Mouse (Mus musculus) gastrocnemius, adult 2 months (tissue): ENCODE data around the gene Mllt6. TPM values are rescaled to one million over a fixed set of nuclear protein-coding genes. Genes with fewer than 3 reads are reported as not detected.

Experiments
- DNase-seq: peaks from one replicate; pipeline ENCODE4 v3.0.0; 2022
- H3K27ac ChIP-seq: fragments of 200-600 bp; 2 replicates; pipeline ENCODE4 v1.8.1; 2022; ENCODE audit warnings: mild to moderate bottlenecking
- H3K4me3 ChIP-seq: fragments of 200-600 bp; 2 replicates; pipeline ENCODE4 v1.8.1; 2022; ENCODE audit warnings: mild to moderate bottlenecking, moderate library complexity
- CTCF ChIP-seq: fragments of 200-600 bp; IDR thresholded peaks from 2 replicates; pipeline ENCODE4 v1.8.1; 2022; ENCODE audit warnings: antibody characterized with exemption, mild to moderate bottlenecking, moderate library complexity
- intact Hi-C: fragments of 180-260 bp; cut with DNase I; formaldehyde crosslinking; loops from one replicate; pipeline ENCODE4 v1.15.1; 2025
- total RNA-seq, 2 experiments: library from RNA; stranded (reverse); gene quantifications; 2 replicates each; pipeline ENCODE4 v1.2.3; 2021

Mllt6 gene
- total RNA-seq, 2 experiments from 2014 or later, result 41.9 to 54.7 TPM

DNA sequence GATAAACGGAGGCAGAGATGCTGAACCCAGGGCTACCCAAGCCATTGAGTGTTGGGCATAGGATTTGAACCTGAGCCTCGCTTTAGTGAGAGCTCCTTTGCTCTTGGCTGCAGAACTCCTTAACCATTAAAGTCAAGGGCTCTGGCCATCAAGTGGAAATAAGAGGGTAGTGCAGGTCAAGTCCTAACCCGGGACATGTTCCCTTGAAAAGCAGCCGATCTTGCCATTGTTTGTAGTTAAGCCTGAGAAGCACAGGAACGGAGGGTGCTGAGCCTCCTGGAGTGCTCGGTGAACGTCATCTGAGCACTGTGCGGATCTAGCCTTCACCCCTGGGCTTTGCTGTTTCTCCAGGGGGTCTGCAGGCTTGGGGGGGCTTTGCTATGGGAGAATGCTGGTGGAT, 14.6 kb downstream of the Mllt6 start:
- Histone ChIP-seq H3K4me3 (no peak overlapping the region), H3K27ac (no peak overlapping the region)
- intact Hi-C loops, result no loop called here
- no peak for TF ChIP-seq CTCF
- DNase-seq, result no peak

DNA sequence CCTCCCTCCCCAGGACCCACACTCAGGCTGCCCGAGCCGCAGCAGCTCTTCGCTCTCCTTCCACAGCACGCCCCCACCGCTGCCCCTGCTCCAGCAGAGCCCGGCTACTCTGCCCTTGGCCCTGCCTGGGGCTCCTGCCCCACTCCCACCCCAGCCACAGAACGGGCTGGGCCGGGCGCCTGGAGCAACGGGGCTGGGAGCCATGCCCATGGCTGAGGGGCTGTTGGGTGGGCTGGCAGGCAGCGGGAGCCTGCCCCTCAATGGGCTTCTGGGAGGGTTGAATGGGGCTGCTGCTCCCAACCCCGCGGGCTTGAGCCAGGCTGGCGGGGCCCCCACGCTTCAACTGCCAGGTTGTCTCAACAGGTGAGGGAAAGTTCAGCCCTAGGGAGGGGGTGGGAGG, 15.1 kb downstream of the Mllt6 start:
- DNase-seq, result no peak
- H3K4me3 ChIP-seq, result no peak overlapping the region
- intact Hi-C loops, result no loop called here
- H3K27ac ChIP-seq, result no peak overlapping the region
- no peak for TF ChIP-seq CTCF

DNA sequence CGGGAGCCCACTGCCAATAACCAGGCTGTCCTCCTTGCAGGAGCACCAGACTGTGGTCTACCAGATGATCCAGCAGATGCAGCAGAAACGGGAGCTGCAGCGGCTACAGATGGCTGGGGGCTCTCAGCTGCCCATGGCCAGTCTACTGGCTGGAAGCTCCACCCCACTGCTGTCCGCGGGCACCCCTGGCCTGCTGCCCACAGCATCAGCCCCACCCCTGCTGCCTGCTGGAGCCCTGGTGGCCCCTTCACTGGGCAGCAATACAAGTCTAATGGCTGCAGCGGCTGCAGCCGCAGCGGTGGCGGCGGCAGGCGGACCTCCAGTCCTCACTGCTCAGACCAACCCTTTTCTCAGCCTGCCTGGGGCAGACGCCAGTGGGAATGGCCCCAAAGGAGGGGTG, 17.2 kb downstream of the Mllt6 start:
- TF ChIP-seq CTCF, result no peak
- peak; percentile 22 for DNase-seq
- no peak overlapping the region for H3K27ac ChIP-seq
- intact Hi-C loops, result no loop called here
- H3K4me3 ChIP-seq, result no peak overlapping the region

DNA sequence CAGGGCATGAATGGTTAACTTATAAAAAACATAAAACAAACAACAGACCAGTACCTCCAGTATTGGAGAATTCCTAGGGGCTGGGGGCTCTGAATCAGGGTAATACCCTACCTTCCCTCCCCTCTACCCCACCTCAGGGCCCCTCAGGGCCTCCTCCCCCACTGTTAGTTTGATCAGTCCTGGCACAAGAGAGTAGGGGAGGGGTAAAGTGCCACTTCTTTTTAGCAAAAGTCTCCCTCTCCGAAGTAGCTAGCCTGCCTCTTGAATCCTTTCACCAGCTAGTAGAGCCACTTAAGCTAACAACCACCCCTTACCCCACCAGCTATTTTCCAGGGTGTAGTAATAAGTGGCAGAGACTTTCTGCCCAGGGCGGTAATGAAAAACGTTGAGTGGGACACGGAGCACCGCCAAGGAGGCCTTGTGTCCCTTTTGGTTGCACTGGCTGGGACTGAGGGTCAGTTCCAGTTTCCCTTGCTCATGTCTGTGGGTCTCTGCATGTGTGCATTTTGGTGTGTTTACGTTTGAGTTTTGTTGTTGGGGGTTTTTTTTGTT, 19.4 kb downstream of the Mllt6 start:
- intact Hi-C loops, result no loop called here
- DNase-seq, result no peak
- Histone ChIP-seq H3K4me3 (no peak overlapping the region), H3K27ac (no peak overlapping the region)
- no peak for TF ChIP-seq CTCF

DNA sequence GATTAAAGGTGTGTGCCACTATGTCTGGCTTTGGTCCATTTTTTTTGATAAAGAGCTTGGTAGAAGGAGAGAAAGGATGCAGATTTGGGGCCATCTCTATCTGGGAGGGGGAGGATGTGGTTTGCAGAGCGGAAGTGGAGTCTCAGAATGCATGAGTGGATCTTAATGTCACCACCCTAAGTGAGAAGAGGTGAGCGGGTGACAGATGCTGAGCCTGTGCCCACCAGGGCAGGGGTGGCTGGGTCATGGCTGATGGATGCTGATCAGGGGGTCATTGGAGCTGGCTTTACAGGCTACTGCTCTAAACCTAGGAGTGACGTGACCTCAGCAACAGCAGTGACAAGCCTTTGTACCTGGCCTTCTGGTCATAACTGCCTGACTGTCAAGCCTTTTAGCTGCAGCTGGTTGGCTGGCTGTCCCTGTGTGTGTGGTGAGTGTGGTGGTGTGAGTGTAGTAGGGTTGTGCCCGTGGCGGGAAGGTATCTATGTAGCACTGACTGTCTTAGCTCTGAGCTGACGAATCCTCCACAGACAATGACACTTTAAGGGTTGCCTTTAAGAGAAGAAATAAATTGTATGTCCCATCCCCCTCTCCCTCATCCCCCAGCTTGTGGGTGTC, 21.0 kb downstream of the Mllt6 start:
- peak; percentile 19 for DNase-seq
- H3K27ac ChIP-seq, result peak overlapping the region; percentile 91

DNA sequence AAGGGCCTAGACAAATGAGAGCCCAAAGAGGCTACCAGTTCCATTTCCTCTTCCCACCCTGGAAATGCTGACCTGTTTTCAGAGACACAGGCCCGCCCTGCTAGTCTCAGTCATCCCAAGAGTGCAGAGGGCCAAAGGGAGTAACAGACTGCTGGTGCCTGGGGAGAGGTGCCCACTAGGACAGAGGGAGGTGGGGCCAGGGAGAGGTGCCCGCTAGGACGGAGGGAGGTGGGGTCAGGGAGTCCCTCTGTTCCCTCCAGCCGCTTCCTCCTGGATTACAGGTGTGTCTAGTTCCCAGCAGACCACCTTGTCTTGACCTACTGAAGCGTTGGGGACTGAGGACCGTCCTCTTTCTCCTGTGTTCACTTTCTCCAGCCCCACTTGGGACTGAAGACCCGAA, 21.6 kb downstream of the Mllt6 start:
- Histone ChIP-seq H3K4me3 (peak overlapping the region; percentile 76), H3K27ac (peak overlapping the region; percentile 91)
- no peak for TF ChIP-seq CTCF
- intact Hi-C loops, result loop anchor here (2.0 kb wide), 1 partner anchor 20 kb away; no protein-coding TSS in a partner anchor
- DNase-seq, result peak; percentile 67

More for the DNA sequence above, 21.0 kb downstream of the Mllt6 start:
- intact Hi-C loops, result loop anchor here (2.0 kb wide), 1 partner anchor 19 kb away; no protein-coding TSS in a partner anchor
- no peak for TF ChIP-seq CTCF
- no peak overlapping the region for H3K4me3 ChIP-seq

DNA sequence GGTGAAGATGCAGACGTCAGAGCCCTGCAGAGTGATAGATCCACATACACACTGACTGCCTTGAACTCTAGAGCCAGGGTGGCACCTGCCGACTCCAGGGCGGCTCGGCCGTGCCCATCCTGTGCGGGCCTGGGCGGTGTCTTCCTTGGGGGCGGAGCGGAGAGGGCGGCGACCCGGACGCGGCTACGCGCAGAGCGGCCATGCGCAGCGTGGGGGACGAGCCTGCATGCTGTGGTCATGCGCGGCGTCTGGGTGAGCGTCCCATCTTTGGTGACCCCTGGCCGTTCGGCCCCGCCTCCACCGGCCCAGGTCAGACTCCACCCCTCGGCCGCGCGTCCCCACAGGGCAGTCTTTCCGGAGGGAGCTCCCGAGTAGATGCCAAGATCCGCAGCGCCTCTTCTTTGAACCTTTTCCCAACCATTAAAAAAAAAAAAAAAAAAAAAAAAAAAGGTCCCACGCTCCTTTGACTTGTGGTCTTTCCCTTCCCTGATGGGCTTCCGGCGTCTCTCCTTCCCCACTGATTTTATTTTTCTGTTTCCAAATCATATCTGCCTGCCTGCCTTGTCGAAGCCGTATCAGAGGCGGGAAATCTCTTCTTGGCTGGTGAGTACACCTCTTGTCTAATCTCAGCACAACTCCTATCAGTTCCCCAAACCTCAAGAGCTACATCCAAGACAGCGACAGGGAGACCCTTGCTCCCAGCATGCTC, 22.6 kb downstream of the Mllt6 start, which contains the start of gene Cisd3:
TSS of gene Cisd3 (plus strand) at position 214 of the 709 bp plus-strand sequence.
- intact Hi-C loops, result loop anchor here (2.0 kb wide), 1 partner anchor 21 kb away; no protein-coding TSS in a partner anchor
- TF ChIP-seq CTCF, result no peak
- peak within 1 kb of the TSS; percentile 91 for H3K27ac ChIP-seq

DNA sequence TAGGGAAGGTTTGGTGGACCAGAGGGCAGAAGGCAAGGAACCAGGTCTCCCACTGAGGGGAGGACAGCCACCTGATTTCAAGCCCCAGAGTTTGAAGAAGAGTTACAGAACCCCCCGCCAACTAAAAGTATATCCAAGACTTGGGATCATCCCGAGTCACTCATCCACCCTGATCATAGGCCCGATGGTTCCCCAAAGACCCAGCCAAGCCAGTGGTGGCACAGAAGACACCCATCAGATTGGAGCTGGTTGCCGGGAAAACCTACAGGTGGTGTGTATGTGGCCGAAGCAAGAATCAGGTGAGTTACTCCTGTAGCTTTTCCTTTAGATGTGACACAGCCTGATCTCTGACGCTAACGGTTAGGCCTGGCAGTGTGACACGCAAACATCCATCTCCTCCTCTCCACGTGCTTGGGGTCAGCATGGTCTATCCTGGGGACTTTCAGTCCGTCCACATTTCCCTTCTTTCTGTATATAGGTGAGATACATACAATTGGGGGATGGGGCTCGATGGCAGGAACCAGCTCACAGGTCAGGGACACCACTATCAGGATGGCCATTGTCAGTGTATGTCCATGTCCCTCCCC, 23.2 kb downstream of the Mllt6 start:
- peak overlapping the region; percentile 76 for H3K4me3 ChIP-seq
- intact Hi-C loops, result no loop called here
- DNase-seq, result peak; percentile 26
- no peak for TF ChIP-seq CTCF
- peak overlapping the region; percentile 91 for H3K27ac ChIP-seq

More for the DNA sequence above, 22.6 kb downstream of the Mllt6 start, which contains the start of gene Cisd3:
- peak; percentile 99 for DNase-seq
- peak within 1 kb of the TSS; percentile 76 for H3K4me3 ChIP-seq

DNA sequence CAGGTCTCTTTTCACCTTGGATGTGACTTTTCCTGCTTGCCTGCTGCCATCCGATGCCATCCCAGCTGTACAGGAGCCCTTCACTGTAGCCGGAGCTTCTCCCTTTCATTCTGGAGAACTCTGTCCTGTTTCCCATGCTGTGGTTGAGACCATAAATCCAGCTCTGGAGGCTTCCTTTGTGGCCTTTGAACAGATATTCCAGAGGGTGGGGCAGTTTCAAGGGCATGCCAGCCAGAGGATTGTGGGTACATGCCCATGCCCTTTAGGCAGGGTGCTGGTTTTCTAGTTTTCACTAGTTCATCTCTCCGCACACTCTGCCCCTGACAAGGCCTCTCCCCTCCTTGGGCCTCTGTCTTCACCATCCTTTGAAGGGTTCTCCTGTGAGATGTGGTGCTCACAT, 23.8 kb downstream of the Mllt6 start:
- no peak for TF ChIP-seq CTCF
- DNase-seq, result peak; percentile 16
- H3K27ac ChIP-seq, result peak overlapping the region; percentile 91
- intact Hi-C loops, result no loop called here
- H3K4me3 ChIP-seq, result peak overlapping the region; percentile 76

DNA sequence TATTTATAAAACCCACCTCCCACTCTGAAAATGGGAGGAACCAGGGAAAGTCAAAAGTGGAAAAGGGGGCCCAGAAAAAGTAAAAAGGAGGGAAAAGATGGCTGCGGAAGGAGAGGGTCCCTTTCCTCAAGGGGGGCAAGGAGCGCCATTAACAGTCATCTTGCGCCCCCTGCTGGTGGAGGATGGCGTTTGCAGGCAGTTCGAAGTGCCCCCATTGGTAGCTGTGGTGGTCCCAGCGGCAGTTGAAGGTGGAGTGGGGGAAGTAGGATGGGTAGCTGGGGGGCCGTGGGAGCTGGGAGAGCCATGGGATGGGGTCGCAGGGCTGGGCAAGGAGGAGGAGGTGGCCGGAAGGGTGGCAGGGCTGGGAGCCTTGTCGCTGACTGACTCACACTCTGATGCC, 26.6 kb downstream of the Mllt6 start:
- Histone ChIP-seq H3K4me3 (no peak overlapping the region), H3K27ac (no peak overlapping the region)
- intact Hi-C loops, result loop anchor here (1.0 kb wide), 1 partner anchor 45 kb away; no protein-coding TSS in a partner anchor
- peak; percentile 64 for DNase-seq
- TF ChIP-seq CTCF, result peak; percentile 93

DNA sequence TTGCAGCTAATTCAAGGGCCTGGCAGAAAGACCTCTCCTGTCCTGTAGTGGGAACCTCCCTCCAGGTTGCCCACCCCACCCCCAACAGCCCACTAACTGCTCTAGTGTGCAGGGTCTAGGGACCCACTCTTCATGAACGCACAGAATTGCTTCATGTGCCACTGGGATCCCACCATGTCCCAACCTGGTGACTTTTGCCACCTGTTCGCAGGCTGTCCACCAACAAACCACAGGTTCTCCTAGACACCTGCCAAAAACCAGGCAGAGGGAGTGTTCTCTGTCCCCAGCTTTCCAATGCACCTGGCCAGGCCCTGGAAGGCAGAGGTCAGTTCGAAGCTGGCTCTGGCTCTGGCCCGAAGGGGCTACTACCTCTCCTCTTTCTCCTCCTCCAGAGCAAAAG, 31.2 kb downstream of the Mllt6 start:
- intact Hi-C loops, result no loop called here
- TF ChIP-seq CTCF, result no peak
- no peak for DNase-seq
- H3K27ac ChIP-seq, result no peak overlapping the region
- H3K4me3 ChIP-seq, result no peak overlapping the region

DNA sequence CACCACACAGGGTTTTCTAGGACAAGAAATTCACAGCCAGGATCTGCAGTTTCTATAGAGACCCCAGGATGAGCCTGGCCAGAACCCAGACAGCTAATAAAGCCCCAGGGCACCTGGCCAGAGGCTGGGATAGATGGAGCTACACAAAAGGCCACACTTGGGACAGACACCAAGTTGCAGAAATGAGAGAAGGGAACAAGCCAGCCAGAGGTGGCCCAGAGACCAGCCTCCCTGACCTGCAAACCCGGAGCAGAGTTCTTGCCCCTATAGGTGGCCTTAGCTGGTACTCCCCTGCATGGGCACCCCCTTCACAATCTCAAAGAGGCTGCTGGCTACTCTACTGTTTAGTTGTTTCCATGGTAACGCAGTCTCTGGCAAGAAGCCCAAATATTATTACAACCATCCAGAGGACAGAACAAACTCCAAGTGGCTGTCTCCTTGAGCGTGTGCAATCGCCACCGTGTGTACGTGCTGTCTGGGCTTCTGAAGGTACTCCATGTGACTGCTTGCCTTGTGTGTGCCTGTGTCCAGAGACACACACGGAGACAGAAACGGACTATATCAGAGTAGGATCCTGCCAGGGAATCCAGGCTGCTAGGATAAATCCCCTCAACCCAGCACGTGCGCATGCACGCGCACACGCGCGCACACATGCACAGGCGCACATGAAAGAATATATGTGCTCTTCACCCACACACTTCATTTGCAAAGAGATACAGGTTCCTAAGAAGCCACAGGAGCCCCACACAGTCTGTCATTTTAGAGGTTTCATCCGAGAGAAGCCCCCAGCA, 31.9 kb downstream of the Mllt6 start:
- no peak for TF ChIP-seq CTCF
- intact Hi-C loops, result no loop called here
- DNase-seq, result peak; percentile 38
- Histone ChIP-seq H3K27ac (peak overlapping the region; percentile 25; the same call in 1 of the 2 replicates), H3K4me3 (no peak overlapping the region)
